Mouse (Mus musculus): ENCODE results near the gene P2rx7.

The P2rx7 gene

DNA sequence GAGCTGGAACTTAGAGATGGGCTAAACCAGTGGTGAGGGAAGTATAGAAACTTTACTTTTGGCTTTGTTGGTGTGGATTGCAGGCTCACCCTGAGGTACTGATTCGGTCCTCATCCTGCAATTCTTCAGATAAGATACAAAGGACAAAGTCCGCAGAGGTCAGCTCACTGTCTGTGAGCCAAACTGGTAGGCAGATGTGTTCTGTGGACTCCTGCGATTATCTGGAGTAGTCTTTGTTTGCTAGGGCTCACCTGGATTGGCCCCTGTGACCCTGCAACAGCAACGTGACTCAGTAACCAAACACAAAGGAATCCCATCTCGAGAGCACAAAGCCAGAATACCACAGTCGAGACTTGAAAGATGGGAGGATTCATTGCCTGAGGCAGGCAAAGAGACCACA is 46.8 kb downstream of the P2rx7 start:
- DNase-seq (ENCODE audit: low spot score in 2 of 2), result no peak

DNA sequence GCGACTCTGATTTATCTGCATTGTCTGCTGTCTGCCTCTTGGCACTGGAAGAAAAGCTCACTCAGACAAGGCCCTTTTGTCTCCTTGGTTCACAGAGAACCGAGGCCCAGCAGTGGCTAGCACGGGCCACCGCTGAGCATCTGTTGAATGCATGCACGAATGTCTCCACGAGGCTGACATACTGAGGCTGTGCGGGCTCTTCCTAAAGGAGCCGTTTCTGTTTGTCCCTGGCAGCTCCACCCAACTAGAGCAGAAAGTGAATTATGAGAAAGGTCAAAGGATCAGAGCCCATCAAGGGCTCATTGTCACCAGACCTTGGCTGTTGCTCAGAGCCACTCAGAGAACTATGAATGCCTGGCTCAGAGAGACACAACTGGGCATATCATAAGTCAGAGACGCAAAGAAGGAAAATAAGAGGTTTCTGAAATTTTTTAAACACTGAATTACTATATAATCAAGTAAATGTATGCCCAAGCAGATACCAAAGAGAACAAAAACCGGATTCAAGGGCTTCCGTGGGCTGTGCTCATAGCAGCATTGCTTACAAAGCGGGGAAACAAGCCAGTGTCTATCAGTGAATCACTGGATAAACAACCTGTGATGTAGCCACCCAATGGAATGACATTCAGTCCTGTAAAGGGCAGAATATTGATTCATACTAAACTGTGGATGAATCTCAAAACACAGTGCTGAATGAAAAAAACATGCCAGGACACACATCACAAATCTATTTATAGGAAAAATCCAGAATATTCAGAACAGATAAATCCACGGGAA is 49.9 kb downstream of the P2rx7 start:
- no peak for DNase-seq (ENCODE audit: low spot score in 2 of 2)

DNA sequence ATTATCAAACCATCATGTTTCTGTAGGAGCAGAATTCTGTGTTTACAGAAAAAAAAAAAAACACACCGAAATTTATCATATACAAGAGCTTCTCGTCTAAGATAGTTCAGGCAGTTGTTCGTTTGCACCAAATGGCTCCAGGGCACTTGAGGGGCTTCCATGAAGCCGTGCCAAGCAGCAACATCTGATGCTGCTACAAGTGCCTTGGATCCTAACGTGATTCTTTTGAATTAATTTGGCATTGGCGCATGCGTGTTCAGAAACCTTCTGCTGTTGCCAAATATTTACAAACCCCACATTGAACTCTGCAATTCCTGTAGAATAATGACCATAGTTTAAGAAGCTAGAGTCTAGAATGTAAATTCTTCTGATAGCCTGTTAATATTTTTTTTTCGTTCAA is 51.8 kb downstream of the P2rx7 start:
- no peak for DNase-seq (ENCODE audit: low spot score in 2 of 2)

DNA sequence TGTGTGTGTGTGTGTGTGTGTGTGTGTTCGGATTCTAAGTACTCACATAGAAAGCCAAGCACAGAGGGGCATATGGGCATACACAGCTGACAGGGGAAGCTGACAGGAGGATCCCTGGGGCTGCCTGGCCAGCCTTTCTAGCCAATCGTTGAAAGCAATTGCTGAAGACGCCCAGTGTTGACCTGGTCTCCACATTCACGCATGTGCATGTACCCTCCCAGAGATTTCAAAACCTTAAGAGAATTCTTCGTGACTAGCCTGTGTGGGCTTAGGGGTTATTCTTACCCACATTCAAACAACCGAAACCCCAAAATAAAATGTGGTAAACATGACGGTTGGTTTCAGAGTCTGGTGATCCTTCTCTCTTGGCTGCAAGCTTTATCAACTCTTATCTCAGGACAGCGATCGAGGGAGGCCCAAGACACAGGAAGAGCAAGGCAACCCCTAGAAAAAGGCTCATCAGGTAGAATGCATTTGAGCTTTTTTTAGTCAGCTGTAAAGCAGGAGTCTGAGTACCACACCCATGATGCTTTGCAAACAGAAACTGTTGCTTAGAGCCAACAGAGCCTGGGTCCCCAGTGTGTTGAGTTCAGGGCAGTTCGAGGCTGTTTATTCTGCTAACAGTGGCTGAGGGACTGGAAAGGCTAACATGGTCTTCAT is 54.5 kb downstream of the P2rx7 start:
- DNase-seq (ENCODE audit: low spot score in 2 of 2), result peak; percentile 27 to 36

DNA sequence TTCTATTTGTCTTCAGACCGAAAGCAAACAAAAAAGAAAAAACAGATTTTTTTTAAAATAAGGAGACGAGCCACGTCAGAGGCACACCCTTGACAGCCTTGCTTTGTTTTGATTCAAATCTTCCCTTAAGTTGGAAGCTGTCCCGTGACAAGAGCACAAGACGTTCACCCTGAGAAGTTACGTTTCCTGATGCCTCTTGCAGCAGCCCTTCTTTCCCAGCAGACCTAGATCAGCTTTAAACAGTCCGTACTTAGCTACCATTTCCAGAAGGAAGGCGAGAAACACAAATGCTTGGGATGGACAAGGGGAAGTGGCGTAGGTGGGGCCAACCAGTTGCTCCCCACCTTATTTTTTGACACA is 55.0 kb downstream of the P2rx7 start:
- no peak for DNase-seq (ENCODE audit: low spot score in 2 of 2)

DNA sequence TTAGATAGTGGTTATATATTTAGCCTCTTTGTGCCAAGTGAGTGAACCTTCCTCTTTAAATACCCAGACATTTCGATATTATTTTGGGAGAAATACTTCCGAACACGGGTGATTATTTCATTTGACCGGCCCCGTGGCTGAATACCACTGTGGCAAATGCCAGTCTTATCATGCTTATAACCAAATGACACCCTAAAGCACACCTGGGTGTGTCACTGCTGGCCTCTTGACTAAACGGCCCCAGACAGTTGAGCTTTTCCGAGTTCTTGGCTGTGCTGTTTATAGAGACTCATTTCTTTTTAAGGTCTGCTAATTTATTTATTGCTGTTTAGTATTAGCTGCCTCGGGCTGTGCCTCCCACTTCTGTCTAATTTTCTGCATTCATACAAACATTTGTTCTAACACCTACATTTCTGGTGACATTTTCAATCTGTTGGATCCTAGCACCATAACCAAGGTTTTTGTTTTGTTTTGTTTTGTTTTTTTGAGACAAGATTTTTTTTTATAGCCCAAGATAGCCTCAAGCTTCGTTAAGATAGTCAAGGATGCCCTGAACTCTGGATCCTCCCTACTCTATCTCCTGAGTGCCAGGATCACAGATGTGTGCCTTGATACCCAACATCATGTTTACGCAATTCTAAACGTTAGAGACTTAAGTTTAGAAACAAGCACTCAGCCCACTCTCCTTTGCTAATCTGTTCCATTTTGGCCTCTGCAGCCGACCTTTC is 56.6 kb downstream of the P2rx7 start:
- no peak for DNase-seq (ENCODE audit: low spot score in 2 of 2)

DNA sequence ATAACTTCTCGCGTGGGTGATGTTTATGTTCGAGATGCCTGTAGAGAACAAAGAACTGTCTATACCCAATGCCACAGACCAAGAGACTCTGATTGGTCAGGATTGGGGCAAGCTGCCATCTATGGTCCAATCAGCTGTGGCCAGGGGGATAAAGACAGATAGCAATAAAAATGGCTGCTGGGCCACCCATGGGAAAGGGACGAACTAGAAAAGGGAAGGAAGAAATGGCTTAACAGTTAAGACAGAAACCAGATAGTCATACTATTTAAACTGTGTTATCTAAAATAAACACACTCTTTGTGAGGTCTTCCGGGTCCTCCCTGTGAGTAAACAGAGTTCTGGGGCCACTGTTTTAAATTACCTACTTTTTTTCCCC is 57.1 kb downstream of the P2rx7 start:
- DNase-seq (ENCODE audit: low spot score in 2 of 2), result no peak

DNA sequence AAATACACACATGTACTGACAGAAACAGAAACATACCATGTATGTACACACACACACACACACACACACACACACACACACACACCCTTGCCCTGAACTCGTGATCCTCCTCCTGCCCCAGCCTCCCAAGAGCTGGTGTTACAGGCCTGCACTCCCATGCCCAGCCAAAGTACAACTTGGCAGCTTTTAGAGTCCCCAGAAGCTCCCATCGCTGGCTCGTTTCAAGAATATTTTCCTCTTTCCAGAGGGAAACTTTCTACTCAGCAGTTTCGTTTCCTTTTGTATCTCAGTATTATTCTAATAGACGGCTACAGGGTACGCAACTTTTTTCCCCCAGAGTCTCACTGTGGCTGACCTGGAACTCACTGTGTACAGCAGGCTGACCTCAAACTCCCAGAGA is 58.4 kb downstream of the P2rx7 start:
- DNase-seq (ENCODE audit: low spot score in 2 of 2), result peak in 1 of 2 experiments; percentile 4

DNA sequence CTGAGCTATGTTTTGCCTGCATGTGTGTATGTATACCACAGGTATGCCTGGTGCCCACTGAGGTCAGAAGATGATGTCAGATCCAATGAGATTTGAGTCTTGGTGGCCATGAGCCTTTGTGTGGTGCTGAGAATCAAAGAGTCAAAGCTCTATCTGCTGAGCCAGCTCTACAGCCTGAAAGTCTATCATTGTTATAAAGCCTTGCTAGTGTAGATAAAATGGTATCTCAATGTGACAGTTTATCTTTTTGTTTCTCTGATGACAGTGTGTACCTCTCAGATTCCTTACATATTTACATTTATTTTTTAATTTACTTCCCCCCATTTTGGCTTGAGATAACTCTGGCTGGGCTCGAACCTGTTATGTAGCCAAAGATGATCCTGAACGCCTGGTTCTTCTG is 59.9 kb downstream of the P2rx7 start:
- no peak for DNase-seq (ENCODE audit: low spot score in 2 of 2)

DNA sequence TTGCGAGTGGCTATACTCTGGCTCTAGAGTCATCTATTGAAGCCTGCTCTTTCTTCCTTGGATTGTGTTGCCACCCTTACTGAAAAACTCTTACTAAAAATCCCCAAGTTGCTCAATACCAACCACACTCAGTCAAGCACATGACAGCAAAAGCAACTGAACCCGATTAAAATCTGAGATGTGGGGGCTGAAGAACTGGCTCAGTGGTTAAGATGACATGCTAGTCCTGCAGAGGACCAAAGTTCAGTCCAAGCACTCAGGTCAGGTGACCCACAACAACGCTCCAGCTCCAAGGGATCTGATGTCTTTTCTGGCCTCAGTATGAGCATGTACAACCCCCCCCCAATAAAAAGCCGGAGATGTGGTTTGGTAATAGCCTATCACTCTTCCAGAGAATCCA is 60.9 kb downstream of the P2rx7 start:
- no peak for DNase-seq (ENCODE audit: low spot score in 2 of 2)

DNA sequence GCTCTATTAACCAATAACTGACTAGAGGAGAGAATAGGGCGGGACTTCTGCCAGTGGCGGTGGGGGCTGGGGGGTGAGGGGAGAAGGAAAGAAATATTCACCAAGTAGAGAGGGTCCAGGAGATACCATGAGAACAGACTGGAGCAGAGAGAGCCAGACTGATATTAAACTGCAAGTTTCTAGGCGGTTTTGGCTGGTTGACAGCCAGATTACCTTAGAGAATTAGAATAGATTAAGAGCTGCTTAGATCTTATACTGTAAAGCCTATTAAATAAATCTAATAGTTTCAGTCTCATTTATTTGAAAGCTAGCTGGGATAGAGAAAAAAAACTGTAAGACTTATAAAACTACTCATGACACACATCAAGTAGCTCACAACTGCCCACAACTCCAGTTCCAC is 61.5 kb downstream of the P2rx7 start:
- DNase-seq (ENCODE audit: low spot score in 2 of 2), result no peak

DNA sequence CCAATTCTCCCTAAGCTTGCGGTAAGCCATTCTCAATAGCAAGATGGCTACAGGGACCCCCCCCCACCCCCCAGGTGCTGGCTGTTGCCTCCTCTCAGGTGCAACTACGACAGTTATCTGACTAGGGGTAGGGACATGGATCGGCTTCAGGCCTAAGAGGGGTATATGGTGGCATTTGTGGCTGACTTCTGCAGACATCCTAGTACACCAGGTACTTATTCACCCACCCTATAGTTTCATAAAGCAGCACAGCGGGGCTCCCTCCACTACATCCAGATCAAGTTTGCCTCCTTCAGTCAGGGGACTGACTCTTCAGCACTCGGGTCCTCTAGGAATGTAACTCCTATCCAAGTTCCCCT is 63.2 kb downstream of the P2rx7 start:
- DNase-seq (ENCODE audit: low spot score in 2 of 2), result no peak

DNA sequence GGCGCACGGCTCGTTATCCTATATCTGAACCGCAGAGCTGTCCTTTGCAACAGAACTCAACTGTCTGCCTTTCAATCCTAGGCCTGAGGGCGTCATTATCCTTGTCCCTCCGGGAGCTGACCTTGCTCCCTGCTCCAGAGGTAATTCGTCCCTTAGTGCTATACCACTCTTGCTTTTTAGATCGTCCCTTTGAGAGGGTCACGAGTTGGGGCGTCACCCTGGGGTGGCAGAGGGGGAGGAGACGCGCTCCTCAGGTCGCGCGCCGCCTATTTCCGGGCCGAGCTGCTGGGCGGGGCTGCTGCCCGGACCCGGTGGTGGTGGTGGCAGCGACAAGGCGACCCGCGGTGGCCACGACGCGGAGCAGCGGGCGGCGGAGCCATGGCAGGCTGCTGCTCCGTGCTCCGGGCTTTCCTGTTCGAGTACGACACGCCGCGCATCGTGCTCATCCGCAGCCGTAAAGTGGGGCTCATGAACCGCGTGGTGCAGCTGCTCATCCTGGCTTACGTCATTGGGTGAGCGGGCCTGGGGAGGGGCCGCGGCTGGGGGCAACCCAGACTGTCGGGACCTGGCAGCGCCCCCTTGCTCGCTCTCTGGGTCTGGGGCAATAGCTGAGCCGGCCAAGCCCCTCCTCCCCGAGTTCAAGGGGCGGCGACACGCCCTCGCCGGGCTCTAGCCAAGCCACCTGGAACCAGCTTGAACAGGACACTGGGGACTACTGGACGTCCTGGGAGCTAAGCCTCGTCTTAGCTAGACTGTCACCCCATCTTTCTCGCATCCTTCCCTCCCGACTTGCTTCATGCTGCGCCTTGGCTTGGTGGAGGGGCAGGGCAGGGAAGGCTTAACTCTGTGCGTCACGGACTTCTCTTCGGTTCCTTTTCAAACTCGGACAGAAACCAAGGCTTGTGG is 63.8 kb downstream of the P2rx7 start, which contains the start of gene P2rx4:
P2rx4 (plus strand) TSS at position 269 of the 906 bp plus-strand sequence.
- peak; percentile 90 for DNase-seq (ENCODE audit: low spot score in 2 of 2)

DNA sequence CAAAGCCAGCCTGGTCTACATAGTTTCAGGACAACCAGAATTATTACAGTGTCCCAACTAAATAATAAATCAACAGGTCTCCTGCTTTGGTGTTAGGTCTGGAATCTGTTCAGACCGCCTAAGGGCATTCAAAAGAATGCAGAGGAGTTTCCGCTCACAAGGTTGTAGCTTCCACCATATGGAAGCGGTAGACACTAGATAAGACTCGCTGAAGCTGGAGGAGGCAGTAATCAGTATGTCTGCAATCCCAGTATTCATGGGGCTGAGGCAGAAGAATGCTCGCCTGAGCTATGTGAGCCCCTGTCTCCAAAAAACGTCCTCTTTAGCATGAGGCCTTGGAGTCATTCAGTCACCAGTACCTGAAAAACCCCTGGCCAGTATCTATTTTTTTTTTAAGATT is 65.1 kb downstream of the P2rx7 start:
- DNase-seq (ENCODE audit: low spot score in 2 of 2), result no peak

DNA sequence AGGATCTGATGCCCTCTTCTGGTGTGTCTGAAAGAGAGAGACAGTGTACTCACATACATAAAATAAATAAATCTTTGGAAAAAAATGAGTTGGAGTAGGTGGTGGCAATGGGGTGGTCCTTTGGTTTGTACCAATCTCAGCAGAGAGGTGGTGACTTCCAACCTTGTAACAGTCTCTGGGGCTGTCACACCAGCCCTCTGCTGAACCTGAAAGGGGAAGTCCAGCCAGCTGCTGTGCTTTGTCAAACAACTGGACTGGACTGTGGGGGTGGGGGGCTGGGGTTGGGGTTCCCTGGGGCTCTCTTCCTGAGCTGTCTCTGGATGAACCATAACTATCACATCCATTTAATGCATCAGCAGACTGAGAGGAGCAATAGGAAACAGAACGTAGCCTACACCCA is 72.0 kb downstream of the P2rx7 start:
- DNase-seq (ENCODE audit: low spot score in 2 of 2), result no peak

DNA sequence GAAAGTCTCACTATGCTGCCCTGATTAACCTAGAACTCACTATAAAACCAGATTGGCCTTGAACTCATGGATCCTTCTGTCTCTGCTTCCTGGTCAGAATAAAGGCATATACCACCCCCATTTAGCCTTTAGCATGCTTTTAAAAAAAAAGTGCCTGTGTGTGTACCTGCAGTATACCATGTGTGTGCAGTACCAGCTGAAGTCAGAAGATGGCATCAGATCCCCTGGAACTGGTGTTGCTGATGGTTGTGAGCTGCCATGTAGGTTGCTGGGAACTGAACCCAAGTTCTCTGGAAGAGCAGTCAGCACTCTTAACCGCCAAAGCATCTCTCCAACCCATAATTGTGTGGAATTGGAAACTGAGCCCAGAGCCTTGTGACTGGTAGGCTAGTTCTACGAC is 73.1 kb downstream of the P2rx7 start:
- no peak for DNase-seq (ENCODE audit: low spot score in 2 of 2)

DNA sequence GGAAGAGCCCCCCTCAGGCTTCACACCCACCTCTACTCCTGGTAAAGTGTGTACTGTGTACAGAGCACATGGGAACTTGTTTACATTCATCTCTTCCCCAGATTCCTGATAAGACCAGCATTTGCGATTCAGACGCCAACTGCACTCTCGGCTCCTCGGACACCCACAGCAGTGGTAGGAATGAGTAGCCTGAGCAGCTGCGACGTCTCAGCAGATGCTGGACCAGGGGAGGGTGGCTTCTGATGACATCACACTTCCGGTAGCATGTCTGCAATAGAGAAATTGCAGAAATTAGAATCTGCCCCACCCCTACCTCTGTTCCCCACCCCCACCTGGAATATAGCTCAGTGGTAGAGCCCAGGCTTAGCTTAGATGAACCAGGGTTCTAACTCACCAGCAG is 74.7 kb downstream of the P2rx7 start:
- no peak for DNase-seq (ENCODE audit: low spot score in 2 of 2)

DNA sequence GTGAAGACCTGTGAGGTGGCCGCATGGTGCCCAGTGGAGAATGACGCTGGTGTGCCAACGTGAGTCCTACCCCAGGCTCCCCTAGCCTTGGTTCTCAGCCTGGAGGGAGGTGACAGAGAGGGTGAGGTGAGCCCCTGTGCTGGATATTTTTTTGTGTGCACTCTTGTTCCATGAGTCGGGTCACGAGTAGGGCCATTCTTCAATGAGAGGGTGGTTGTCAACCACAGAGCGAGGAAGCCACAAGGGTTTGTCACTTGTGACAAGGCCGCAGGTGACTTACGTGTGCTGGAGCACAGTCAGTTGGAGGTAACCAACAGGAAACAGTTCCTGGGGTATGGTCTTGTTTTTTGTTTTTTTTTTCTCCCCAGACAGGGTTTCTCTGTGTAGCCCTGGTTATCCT is 75.5 kb downstream of the P2rx7 start:
- no peak for DNase-seq (ENCODE audit: low spot score in 2 of 2)

DNA sequence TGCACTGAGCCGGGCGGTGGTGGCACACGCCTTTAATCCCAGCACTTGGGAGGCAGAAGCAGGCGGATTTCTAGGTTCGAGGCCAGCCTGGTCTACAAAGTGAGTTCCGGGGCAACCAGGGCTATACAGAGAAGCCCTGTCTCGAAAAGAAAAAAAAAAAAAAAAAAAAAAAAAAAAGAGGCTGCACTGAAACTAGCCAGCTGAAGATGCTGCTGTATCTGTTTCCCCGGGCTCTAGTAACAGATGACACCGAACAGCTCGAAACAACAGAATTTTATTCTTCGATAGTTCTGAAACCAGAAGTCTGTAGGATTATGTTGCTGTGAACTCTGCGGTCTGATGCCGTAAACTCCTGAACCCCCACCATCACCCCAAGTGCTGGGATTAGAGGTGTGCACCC is 81.7 kb downstream of the P2rx7 start:
- DNase-seq (ENCODE audit: low spot score in 2 of 2), result no peak

DNA sequence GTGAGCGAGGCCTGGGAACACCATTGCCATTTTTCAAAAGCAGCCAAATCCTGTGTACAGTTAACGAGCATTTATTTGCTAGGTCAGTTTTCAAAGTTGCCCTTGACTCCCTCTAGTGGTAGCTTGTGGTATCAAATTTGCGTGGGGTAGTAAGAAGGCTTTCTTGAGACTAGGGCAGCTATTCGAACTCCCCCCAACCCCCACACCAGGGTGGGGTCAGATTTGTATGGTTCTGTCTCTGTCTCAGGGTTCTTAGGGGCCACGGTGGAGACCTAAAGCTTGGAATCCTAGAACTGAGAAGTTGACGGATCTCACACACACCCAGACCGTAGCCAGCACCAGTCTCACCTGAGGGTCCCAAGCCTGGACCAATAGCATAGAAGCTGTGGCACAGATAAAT is 82.4 kb downstream of the P2rx7 start:
- peak; percentile 53 to 65 for DNase-seq (ENCODE audit: low spot score in 2 of 2)

DNA sequence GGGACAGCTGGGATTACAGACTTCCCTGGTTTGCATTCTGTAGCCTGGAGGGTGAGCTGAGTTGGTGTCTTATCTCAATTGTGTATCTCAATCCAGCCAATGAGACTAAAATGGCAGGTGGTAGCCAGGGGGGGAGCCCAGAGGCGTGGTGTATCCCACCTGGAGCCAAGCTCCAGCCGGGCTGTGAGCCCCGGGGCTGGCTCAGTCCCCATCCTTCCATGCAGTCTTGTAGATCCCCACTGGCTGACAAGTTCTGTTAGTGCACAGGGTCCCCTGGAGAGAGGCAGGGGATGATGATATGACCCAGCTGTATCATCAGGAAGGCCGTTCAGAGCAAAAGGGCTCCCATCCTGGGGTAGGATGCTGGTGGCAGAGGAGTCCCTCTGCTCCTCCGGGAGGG is 82.9 kb downstream of the P2rx7 start:
- DNase-seq (ENCODE audit: low spot score in 2 of 2), result no peak

DNA sequence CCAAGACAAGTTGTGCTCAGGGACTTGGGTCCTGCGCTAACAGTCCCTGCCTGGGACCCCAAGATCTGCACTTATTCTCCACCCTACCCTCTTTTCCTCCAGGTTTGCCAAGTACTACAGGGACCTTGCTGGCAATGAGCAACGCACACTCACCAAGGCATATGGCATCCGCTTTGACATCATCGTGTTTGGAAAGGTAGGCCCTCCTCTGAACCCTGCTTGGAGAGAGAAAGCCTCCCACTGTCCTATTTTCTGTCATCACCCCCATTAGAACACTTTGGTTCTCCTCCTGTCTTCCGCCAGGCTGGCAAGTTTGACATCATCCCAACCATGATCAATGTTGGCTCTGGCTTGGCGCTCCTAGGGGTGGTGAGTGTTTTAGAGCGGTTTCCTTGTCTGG is 83.4 kb downstream of the P2rx7 start:
- DNase-seq (ENCODE audit: low spot score in 2 of 2), result no peak
